Mouse (Mus musculus) WW6 (cell line): Measurements from ENCODE around the gene Gpr161.

ENCODE experiments used
- DNase-seq: peaks from one replicate; pipeline ENCODE4 v3.0.0-alpha.2; 2013; ENCODE audit warnings: low read depth, low spot score

Gene Gpr161

GRCm38 (mm10) chr1:165295489-165295888 is at the start of gene Gpr161:
TSS of gene Gpr161 (plus strand) at chr1:165295789.
- DNase-seq = no peak

- DNase-seq = no peak
These were observed 49.0 kb upstream of the Gpr161 start for GRCm38 (mm10) chr1:165246587-165246986.

GRCm38 (mm10) chr1:165247085-165247484 is 48.5 kb upstream of the Gpr161 start:
- DNase-seq = no peak

- DNase-seq = no peak
These were observed 47.8 kb upstream of the Gpr161 start for GRCm38 (mm10) chr1:165247788-165248187.

GRCm38 (mm10) chr1:165248842-165249241 is 46.7 kb upstream of the Gpr161 start:
- DNase-seq = no peak

GRCm38 (mm10) chr1:165250546-165250945 is 45.0 kb upstream of the Gpr161 start:
- DNase-seq = no peak

- no peak for DNase-seq
These were observed 43.4 kb upstream of the Gpr161 start for GRCm38 (mm10) chr1:165252027-165252671.

- no peak for DNase-seq
These were observed 20.6 kb upstream of the Gpr161 start for GRCm38 (mm10) chr1:165274946-165275345.

- no peak for DNase-seq
These were observed 14.8 kb upstream of the Gpr161 start for GRCm38 (mm10) chr1:165280741-165281140.

- no peak for DNase-seq
These were observed 14.0 kb upstream of the Gpr161 start for GRCm38 (mm10) chr1:165281351-165282221.

- DNase-seq = no peak
These were observed 13.2 kb upstream of the Gpr161 start for GRCm38 (mm10) chr1:165282222-165282966.

GRCm38 (mm10) chr1:165282967-165283345 is 12.6 kb upstream of the Gpr161 start:
- no peak for DNase-seq

- DNase-seq = no peak
These were observed 11.5 kb upstream of the Gpr161 start for GRCm38 (mm10) chr1:165284096-165284495.

GRCm38 (mm10) chr1:165288165-165288564 is 7.4 kb upstream of the Gpr161 start:
- no peak for DNase-seq

GRCm38 (mm10) chr1:165289831-165290230 is 5.8 kb upstream of the Gpr161 start:
- DNase-seq = no peak

- no peak for DNase-seq
These were observed 4.0 kb upstream of the Gpr161 start for GRCm38 (mm10) chr1:165291606-165292005.

- no peak for DNase-seq
These were observed 5.5 kb downstream of the Gpr161 start for GRCm38 (mm10) chr1:165301108-165301507.

GRCm38 (mm10) chr1:165301567-165301966 is 6.0 kb downstream of the Gpr161 start:
- no peak for DNase-seq

- no peak for DNase-seq
These were observed 7.0 kb downstream of the Gpr161 start for GRCm38 (mm10) chr1:165302455-165303208.

GRCm38 (mm10) chr1:165303209-165303608 is 7.6 kb downstream of the Gpr161 start:
- no peak for DNase-seq

GRCm38 (mm10) chr1:165304341-165304740 is 8.8 kb downstream of the Gpr161 start:
- DNase-seq = no peak

- no peak for DNase-seq
These were observed 12.6 kb downstream of the Gpr161 start for GRCm38 (mm10) chr1:165308180-165308579.
